Mouse (Mus musculus): ENCODE measurements around the gene Ip6k2.

DNA sequence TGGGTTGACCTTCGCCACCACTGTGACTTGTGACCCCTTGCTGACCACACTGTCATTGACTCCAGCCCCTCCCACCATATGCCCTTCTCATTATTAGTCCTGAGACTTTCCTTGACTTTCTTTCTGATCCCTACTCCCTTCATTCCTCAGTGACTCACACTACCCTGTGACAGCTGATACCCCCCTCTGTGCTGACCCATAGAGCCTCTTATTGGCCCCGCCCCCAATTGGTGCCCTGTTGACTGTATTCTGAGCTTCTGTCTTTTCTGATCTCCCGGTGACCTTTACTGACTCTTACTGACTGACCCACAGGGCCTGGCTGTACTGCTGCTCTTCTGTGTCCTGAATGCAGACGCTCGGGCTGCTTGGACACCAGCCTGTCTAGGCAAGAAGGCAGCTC lies 61.8 kb downstream of the Ip6k2 start:
- TF ChIP-seq CTCF (IDR thresholded peaks at IDR 0.05; ENCODE audit: extremely low read depth, insufficient read depth, low read length) (no peak), POLR2A (IDR thresholded peaks at IDR 0.05; ENCODE audit: extremely low read depth, insufficient read depth, low read length) (no peak)

All from cortical plate, adult 2 months (tissue).